13 mouse cellular contexts compared by ENCODE assay signal in genomic region chr6:97209751-97210150, GRCm38 (mm10). TPM values are rescaled to one million over a fixed set of nuclear protein-coding genes. Genes with fewer than 3 reads are reported as not detected.
DNase-seq lines count a peak whose midpoint lies in the region; ATAC-seq and TF ChIP-seq lines count a peak whose summit lies in the region.
"Had no signal": no experiment of that assay in that cellular context is flagged by ENCODE, and none has a peak within 500 bp of the region (broad histone marks: within the 10 kb centered on the region; RNA-seq: fewer than 3 reads in every experiment).

No protein-coding gene starts in this region.

- no peak for ATAC-seq in heart, postnatal 0 days (ENCODE audit: insufficient read depth, low read depth)
- ATAC-seq in embryonic facial prominence, embryonic 14.5 days (ENCODE audit: low read depth) = no peak
- no peak for ATAC-seq in hindbrain, postnatal 0 days

- peaks cover 23% of the 10 kb centered on the region for H3K4me1 ChIP-seq in heart, postnatal 0 days (ENCODE audit: control insufficient read depth, insufficient read depth)
- peaks cover 5% of the 10 kb centered on the region; the same call in 1 of the 2 replicates for H3K4me1 ChIP-seq in embryonic facial prominence, embryonic 14.5 days (ENCODE audit: control insufficient read depth, insufficient read depth, low read length)
- peaks cover 5% of the 10 kb centered on the region; the same call in 1 of the 2 replicates for H3K4me1 ChIP-seq in hindbrain, postnatal 0 days (ENCODE audit: insufficient read depth, low read length)
- H3K4me1 ChIP-seq in forebrain, embryonic 10.5 days = peaks cover 41% of the 10 kb centered on the region

- no peak for TF ChIP-seq CTCF in heart, postnatal 0 days (IDR thresholded peaks at IDR 0.05; ENCODE audit: low read depth)
- TF ChIP-seq CTCF in hindbrain, postnatal 0 days (IDR thresholded peaks at IDR 0.05; ENCODE audit: low read depth) = no peak

- H3K9me3 ChIP-seq in heart, postnatal 0 days (replicated peaks; ENCODE audit: control insufficient read depth, low read length) = no peaks in the 10 kb centered on the region
- H3K9me3 ChIP-seq in embryonic facial prominence, embryonic 14.5 days (ENCODE audit: control insufficient read depth, low read length) = no peaks in the 10 kb centered on the region
- H3K9me3 ChIP-seq in hindbrain, postnatal 0 days (ENCODE audit: low read length) = no peaks in the 10 kb centered on the region
- no peaks in the 10 kb centered on the region for H3K9me3 ChIP-seq in forebrain, embryonic 10.5 days
- H3K9me3 ChIP-seq: hindbrain, embryonic 12.5 days; midbrain, embryonic 12.5 days had no signal

- no peak overlapping the region for H3K4me3 ChIP-seq in heart, postnatal 0 days (ENCODE audit: low read depth, low read length)
- H3K4me3 ChIP-seq in embryonic facial prominence, embryonic 14.5 days (ENCODE audit: low read depth, low read length) = no peak overlapping the region
- H3K4me3 ChIP-seq in hindbrain, postnatal 0 days (ENCODE audit: low read length) = no peak overlapping the region
- no peak overlapping the region for H3K4me3 ChIP-seq in forebrain, embryonic 10.5 days

- TF ChIP-seq EP300 in heart, postnatal 0 days (IDR thresholded peaks at IDR 0.05; ENCODE audit: low read depth) = no peak

- H3K4me2 ChIP-seq in heart, postnatal 0 days (ENCODE audit: low read depth, low read length) = peak overlapping the region; percentile 93; the same call in 1 of the 2 replicates
- peak overlapping the region; percentile 76; the same call in 1 of the 2 replicates for H3K4me2 ChIP-seq in embryonic facial prominence, embryonic 14.5 days (ENCODE audit: low read depth, low read length)
- no peak overlapping the region for H3K4me2 ChIP-seq in hindbrain, postnatal 0 days (ENCODE audit: low read depth, low read length)
- H3K4me2 ChIP-seq: hindbrain, embryonic 12.5 days had no signal

- WGBS in heart, postnatal 0 days = 82% methylated on average over 4 of the region's 4 CpGs
- 77% methylated on average over 4 of the region's 4 CpGs for WGBS in embryonic facial prominence, embryonic 14.5 days
- 93% methylated on average over 4 of the region's 4 CpGs for WGBS in hindbrain, postnatal 0 days
- WGBS in forebrain, embryonic 10.5 days = 82% methylated on average over 4 of the region's 4 CpGs

- H3K9ac ChIP-seq in heart, postnatal 0 days (replicated peaks; ENCODE audit: low read depth, low read length) = no peak overlapping the region
- H3K9ac ChIP-seq in embryonic facial prominence, embryonic 14.5 days (ENCODE audit: low read depth, low read length) = no peak overlapping the region
- no peak overlapping the region for H3K9ac ChIP-seq in hindbrain, postnatal 0 days (replicated peaks; ENCODE audit: low read length)
- H3K9ac ChIP-seq: hindbrain, embryonic 12.5 days; midbrain, embryonic 12.5 days had no signal

- no peaks in the 10 kb centered on the region; the same call in 1 of the 2 replicates for H3K36me3 ChIP-seq in heart, postnatal 0 days (replicated peaks; ENCODE audit: control insufficient read depth, insufficient read depth, low read length)
- 0 out of 2 replicates have a peak, but pooled peaks cover 2% of the 10 kb centered on the region for H3K36me3 ChIP-seq in embryonic facial prominence, embryonic 14.5 days (ENCODE audit: control insufficient read depth, insufficient read depth, low read length)
- H3K36me3 ChIP-seq in hindbrain, postnatal 0 days (ENCODE audit: insufficient read depth, low read length) = no peaks in the 10 kb centered on the region
- peaks cover 4% of the 10 kb centered on the region for H3K36me3 ChIP-seq in forebrain, embryonic 10.5 days (replicated peaks)
- H3K36me3 ChIP-seq: midbrain, embryonic 12.5 days had no signal

- peak overlapping the region; percentile 30; the same call in 1 of the 2 replicates for H3K27ac ChIP-seq in heart, postnatal 0 days (ENCODE audit: low read depth)
- H3K27ac ChIP-seq in embryonic facial prominence, embryonic 14.5 days (replicated peaks; ENCODE audit: low read depth, low read length) = no peak overlapping the region; the same call in 1 of the 2 replicates
- no peak overlapping the region for H3K27ac ChIP-seq in hindbrain, postnatal 0 days
- no peak overlapping the region for H3K27ac ChIP-seq in forebrain, embryonic 10.5 days
- H3K27ac ChIP-seq: hindbrain, embryonic 12.5 days; midbrain, embryonic 12.5 days had no signal

- no peaks in the 10 kb centered on the region for H3K27me3 ChIP-seq in heart, postnatal 0 days (ENCODE audit: control insufficient read depth, insufficient read depth, low read length)
- H3K27me3 ChIP-seq in embryonic facial prominence, embryonic 14.5 days (replicated peaks; ENCODE audit: control insufficient read depth, insufficient read depth, low read length) = no peaks in the 10 kb centered on the region
- no peaks in the 10 kb centered on the region for H3K27me3 ChIP-seq in hindbrain, postnatal 0 days (ENCODE audit: insufficient read depth, low read length)
- peaks cover 6% of the 10 kb centered on the region for H3K27me3 ChIP-seq in forebrain, embryonic 10.5 days (ENCODE audit: poor library complexity, severe bottlenecking)
- H3K27me3 ChIP-seq: hindbrain, embryonic 12.5 days had no signal

- DNase-seq in heart, postnatal 0 days (ENCODE audit: low spot score) = no peak
- DNase-seq in heart, adult 18-20 months = no peak
- DNase-seq in thymus, postnatal 0 days (ENCODE audit: low spot score) = peak; percentile 18
- no peak for DNase-seq in thymus, postnatal 10 days (ENCODE audit: low spot score in 2 of 2)
- no peak for DNase-seq in embryonic facial prominence, embryonic 14.5 days (ENCODE audit: low spot score)
- no peak for DNase-seq in hindbrain, postnatal 0 days (ENCODE audit: low spot score)
- no peak for DNase-seq in forebrain, embryonic 10.5 days (ENCODE audit: extremely low spot score, low spot score)
- DNase-seq: left cerebral cortex, postnatal 4 days had no signal

RNA-seq across cellular contexts. Expression of gene Arl6ip5, which starts 0.7 kb away (rescaled TPM):
- 70.3 and 103 TPM in 2 replicates for total RNA-seq in heart, postnatal 0 days (2014; rRNA removed; ENCODE audit: low replicate concordance)
- polyA plus RNA-seq in heart, postnatal 0 days (2015; fragmentation: Nextera tagmentation; extraction: Ambion mirVana) = 83.7 and 91.1 TPM in 2 replicates
- 100 to 1,000 TPM; 125 to 130 TPM for total RNA-seq in heart, adult 18-20 months (2021)
- polyA plus RNA-seq in thymus, postnatal 0 days (2015; fragmentation: Nextera tagmentation; extraction: Ambion mirVana) = 105 and 112 TPM in 2 replicates
- polyA plus RNA-seq in embryonic facial prominence, embryonic 14.5 days (2014; fragmentation: Nextera tagmentation; extraction: Ambion mirVana) = 78.1 and 78.3 TPM in 2 replicates
- total RNA-seq in hindbrain, postnatal 0 days (2014; rRNA removed) = 88.3 and 97.5 TPM in 2 replicates
- 117 and 122 TPM in 2 replicates for polyA plus RNA-seq in hindbrain, postnatal 0 days (2015; fragmentation: Nextera tagmentation; extraction: Ambion mirVana)
- polyA plus RNA-seq in forebrain, embryonic 10.5 days (2016; fragmentation: Nextera tagmentation; extraction: Ambion mirVana) = 39.7 and 40.0 TPM in 2 replicates

RNA-seq across cellular contexts. Expression of gene Uba3, which starts 4.3 kb away (rescaled TPM):
- 71.6 and 79.7 TPM in 2 replicates for total RNA-seq in heart, postnatal 0 days (2014; rRNA removed; ENCODE audit: low replicate concordance)
- polyA plus RNA-seq in heart, postnatal 0 days (2015; fragmentation: Nextera tagmentation; extraction: Ambion mirVana) = 54.4 and 58.3 TPM in 2 replicates
- 10 to 100 TPM; 55.0 to 62.2 TPM for total RNA-seq in heart, adult 18-20 months (2021)
- 53.1 and 55.4 TPM in 2 replicates for polyA plus RNA-seq in thymus, postnatal 0 days (2015; fragmentation: Nextera tagmentation; extraction: Ambion mirVana)
- polyA plus RNA-seq in embryonic facial prominence, embryonic 14.5 days (2014; fragmentation: Nextera tagmentation; extraction: Ambion mirVana) = 77.7 and 88.3 TPM in 2 replicates
- total RNA-seq in hindbrain, postnatal 0 days (2014; rRNA removed) = 44.2 and 60.3 TPM in 2 replicates
- 63.4 and 64.4 TPM in 2 replicates for polyA plus RNA-seq in hindbrain, postnatal 0 days (2015; fragmentation: Nextera tagmentation; extraction: Ambion mirVana)
- polyA plus RNA-seq in forebrain, embryonic 10.5 days (2016; fragmentation: Nextera tagmentation; extraction: Ambion mirVana) = 84.3 and 87.1 TPM in 2 replicates

RNA-seq across cellular contexts. Expression of gene Tmf1, which starts 30.8 kb away (rescaled TPM):
- total RNA-seq in heart, postnatal 0 days (2014; rRNA removed; ENCODE audit: low replicate concordance) = 8.1 and 12.8 TPM in 2 replicates
- 27.2 and 29.1 TPM in 2 replicates for polyA plus RNA-seq in heart, postnatal 0 days (2015; fragmentation: Nextera tagmentation; extraction: Ambion mirVana)
- total RNA-seq in heart, adult 18-20 months (2021) = 10 to 100 TPM; 38.2 to 40.5 TPM
- 43.9 and 50.8 TPM in 2 replicates for polyA plus RNA-seq in thymus, postnatal 0 days (2015; fragmentation: Nextera tagmentation; extraction: Ambion mirVana)
- 36.4 and 37.7 TPM in 2 replicates for polyA plus RNA-seq in embryonic facial prominence, embryonic 14.5 days (2014; fragmentation: Nextera tagmentation; extraction: Ambion mirVana)
- total RNA-seq in hindbrain, postnatal 0 days (2014; rRNA removed) = 15.9 and 19.8 TPM in 2 replicates
- polyA plus RNA-seq in hindbrain, postnatal 0 days (2015; fragmentation: Nextera tagmentation; extraction: Ambion mirVana) = 50.8 and 53.5 TPM in 2 replicates
- 24.2 and 26.3 TPM in 2 replicates for polyA plus RNA-seq in forebrain, embryonic 10.5 days (2016; fragmentation: Nextera tagmentation; extraction: Ambion mirVana)

RNA-seq across cellular contexts. Expression of gene Lmod3, which starts 42.8 kb away (rescaled TPM):
- 6.4 and 8.9 TPM in 2 replicates for total RNA-seq in heart, postnatal 0 days (2014; rRNA removed; ENCODE audit: low replicate concordance)
- polyA plus RNA-seq in heart, postnatal 0 days (2015; fragmentation: Nextera tagmentation; extraction: Ambion mirVana) = 34.5 and 39.1 TPM in 2 replicates
- total RNA-seq in heart, adult 18-20 months (2021) = 10 to 100 TPM; 58.1 to 67.1 TPM
- polyA plus RNA-seq in thymus, postnatal 0 days (2015; fragmentation: Nextera tagmentation; extraction: Ambion mirVana) = 0.13 and 0.18 TPM in 2 replicates
- polyA plus RNA-seq in embryonic facial prominence, embryonic 14.5 days (2014; fragmentation: Nextera tagmentation; extraction: Ambion mirVana) = 17.1 and 21.6 TPM in 2 replicates
- total RNA-seq in hindbrain, postnatal 0 days (2014; rRNA removed) = 0.21 TPM in 1 of 2 replicates, not detected in the other
- polyA plus RNA-seq in hindbrain, postnatal 0 days (2015; fragmentation: Nextera tagmentation; extraction: Ambion mirVana) = not detected in 2 replicates
- polyA plus RNA-seq in forebrain, embryonic 10.5 days (2016; fragmentation: Nextera tagmentation; extraction: Ambion mirVana) = not detected in 2 replicates
- total RNA-seq: layer of hippocampus, postnatal 36 days had no signal
- polyA plus RNA-seq: erythroblast, embryonic 14.5 days; macrophage; midbrain, embryonic 12.5 days had no signal
